Mouse (Mus musculus) kidney, postnatal 10 days (tissue): ENCODE data around the gene Tekt3.

ENCODE experiments used
- DNase-seq: peaks from one replicate; pipeline ENCODE4 v3.0.0; 2021; ENCODE audit warnings: mixed read lengths

The Tekt3 gene

GRCm38 (mm10) chr11:63066526-63066925 lies 5.1 kb downstream of the Tekt3 start:
- DNase-seq: no peak

- no peak for DNase-seq
Measured at GRCm38 (mm10) chr11:63070081-63070480, 8.6 kb downstream of the Tekt3 start.

- peak; percentile 11 for DNase-seq
Measured at GRCm38 (mm10) chr11:63084536-63084935, 23.1 kb downstream of the Tekt3 start.

GRCm38 (mm10) chr11:63088672-63089071 lies 27.2 kb downstream of the Tekt3 start:
- DNase-seq: no peak

- peak; percentile 41 for DNase-seq
Measured at GRCm38 (mm10) chr11:63090210-63090609, 28.8 kb downstream of the Tekt3 start.

GRCm38 (mm10) chr11:63090986-63091385 lies 29.5 kb downstream of the Tekt3 start:
- no peak for DNase-seq

GRCm38 (mm10) chr11:63092271-63092670 lies 30.8 kb downstream of the Tekt3 start:
- DNase-seq: no peak

- DNase-seq: no peak
Measured at GRCm38 (mm10) chr11:63093601-63094000, 32.1 kb downstream of the Tekt3 start.

GRCm38 (mm10) chr11:63094496-63094895 lies 33.0 kb downstream of the Tekt3 start:
- DNase-seq: no peak

- no peak for DNase-seq
Measured at GRCm38 (mm10) chr11:63098016-63098415, 36.6 kb downstream of the Tekt3 start.

GRCm38 (mm10) chr11:63099390-63099789 lies 37.9 kb downstream of the Tekt3 start:
- DNase-seq: no peak

- DNase-seq: no peak
Measured at GRCm38 (mm10) chr11:63103256-63103655, 41.8 kb downstream of the Tekt3 start.

- no peak for DNase-seq
Measured at GRCm38 (mm10) chr11:63104026-63104425, 42.6 kb downstream of the Tekt3 start.

- DNase-seq: no peak
Measured at GRCm38 (mm10) chr11:63109230-63109775, 47.8 kb downstream of the Tekt3 start.

- no peak for DNase-seq
Measured at GRCm38 (mm10) chr11:63110329-63110728, 48.9 kb downstream of the Tekt3 start.

GRCm38 (mm10) chr11:63114807-63115641 lies 53.6 kb downstream of the Tekt3 start:
- DNase-seq: peak; percentile 39

- no peak for DNase-seq
Measured at GRCm38 (mm10) chr11:63116652-63117051, 55.2 kb downstream of the Tekt3 start.

- DNase-seq: no peak
Measured at GRCm38 (mm10) chr11:63117266-63117665, 55.8 kb downstream of the Tekt3 start.

GRCm38 (mm10) chr11:63119791-63120190 lies 58.3 kb downstream of the Tekt3 start:
- no peak for DNase-seq

- no peak for DNase-seq
Measured at GRCm38 (mm10) chr11:63122249-63122648, 60.8 kb downstream of the Tekt3 start.

GRCm38 (mm10) chr11:63122776-63123350 lies 61.4 kb downstream of the Tekt3 start:
- no peak for DNase-seq

- no peak for DNase-seq
Measured at GRCm38 (mm10) chr11:63124316-63124715, 62.9 kb downstream of the Tekt3 start.

GRCm38 (mm10) chr11:63125832-63126456 lies 64.5 kb downstream of the Tekt3 start:
- peak; percentile 52 for DNase-seq

GRCm38 (mm10) chr11:63126976-63127375 lies 65.5 kb downstream of the Tekt3 start:
- no peak for DNase-seq
